Mouse (Mus musculus): ENCODE results near the gene Oprl1. TPM values are rescaled to one million over a fixed set of nuclear protein-coding genes. Genes with fewer than 3 reads are reported as not detected.
A peak's percentile ranks its signal among the peaks of the same experiment; 100 is the strongest.

Gene Oprl1
- polyA plus RNA-seq, 1 experiment from 2014 or later, result 0.89 TPM

GRCm38 (mm10) chr2:181675454-181675853, 39.4 kb upstream of the Oprl1 start:
- Histone ChIP-seq H3K36me3 (ENCODE audit: insufficient read depth) (no peaks in the 10 kb centered on the region), H3K4me1 (ENCODE audit: insufficient read depth) (0 out of 2 replicates have a peak, but pooled peaks cover 2% of the 10 kb centered on the region), H3K27me3 (ENCODE audit: insufficient read depth, low read length) (peaks cover 25% of the 10 kb centered on the region), H3K27ac (ENCODE audit: low read depth) (peak overlapping the region; percentile 61; the same call in 1 of the 2 replicates), H3K4me3 (ENCODE audit: low read depth, low read length) (peak overlapping the region; percentile 10; the same call in 1 of the 2 replicates), H3K9ac (peak overlapping the region; percentile 30; the same call in 1 of the 2 replicates), H3K9me3 (ENCODE audit: low read depth, low read length) (no peaks in the 10 kb centered on the region), H3K4me2 (peak overlapping the region; percentile 52)
- 0 out of 2 replicates have a peak, but pooled peaks have one; percentile 21 for TF ChIP-seq CTCF (IDR thresholded peaks at IDR 0.05; ENCODE audit: low read depth)
- DNase-seq (peak; percentile 77), ATAC-seq (ENCODE audit: insufficient read depth) (peak; percentile 38; the same call in 1 of the 2 replicates)
- WGBS, result 3% methylated on average over 14 of the region's 14 CpGs

- Histone ChIP-seq H3K27me3 (ENCODE audit: insufficient read depth, low read length) (peaks cover 15% of the 10 kb centered on the region), H3K4me2 (no peak overlapping the region), H3K9ac (no peak overlapping the region), H3K27ac (ENCODE audit: low read depth) (no peak overlapping the region; the same call in 1 of the 2 replicates), H3K9me3 (ENCODE audit: low read depth, low read length) (no peaks in the 10 kb centered on the region), H3K4me1 (ENCODE audit: insufficient read depth) (peaks cover 12% of the 10 kb centered on the region; the same call in 1 of the 2 replicates), H3K36me3 (ENCODE audit: insufficient read depth) (no peaks in the 10 kb centered on the region), H3K4me3 (ENCODE audit: low read depth, low read length) (no peak overlapping the region)
- DNase-seq (peak; percentile 75), ATAC-seq (ENCODE audit: insufficient read depth) (no peak)
- 47% methylated on average over 2 of the region's 2 CpGs for WGBS
- TF ChIP-seq CTCF (IDR thresholded peaks at IDR 0.05; ENCODE audit: low read depth), result peak; percentile 50
Observed at GRCm38 (mm10) chr2:181676424-181676823, 38.4 kb upstream of the Oprl1 start.

- Histone ChIP-seq H3K27me3 (ENCODE audit: insufficient read depth, low read length) (peaks cover 7% of the 10 kb centered on the region), H3K9ac (no peak overlapping the region), H3K4me3 (ENCODE audit: low read depth, low read length) (no peak overlapping the region), H3K4me1 (ENCODE audit: insufficient read depth) (peaks cover 12% of the 10 kb centered on the region; the same call in 1 of the 2 replicates), H3K27ac (ENCODE audit: low read depth) (peak overlapping the region; percentile 56; the same call in 1 of the 2 replicates), H3K36me3 (ENCODE audit: insufficient read depth) (no peaks in the 10 kb centered on the region), H3K9me3 (ENCODE audit: low read depth, low read length) (no peaks in the 10 kb centered on the region), H3K4me2 (no peak overlapping the region)
- ATAC-seq (ENCODE audit: insufficient read depth) (no peak), DNase-seq (peak; percentile 45)
- 56% methylated on average over 5 of the region's 5 CpGs for WGBS
- peak; percentile 31; the same call in 1 of the 2 replicates for TF ChIP-seq CTCF (IDR thresholded peaks at IDR 0.05; ENCODE audit: low read depth)
Observed at GRCm38 (mm10) chr2:181677096-181677754, 37.6 kb upstream of the Oprl1 start.

- no peak for DNase-seq
- 46% methylated on average over 3 of the region's 3 CpGs for WGBS
- H3K9ac ChIP-seq, result no peak overlapping the region
- no peak for TF ChIP-seq CTCF (IDR thresholded peaks at IDR 0.05; ENCODE audit: low read depth)
- H3K4me3 ChIP-seq (ENCODE audit: low read depth, low read length), result no peak overlapping the region
- no peak overlapping the region for H3K4me2 ChIP-seq
- no peak for ATAC-seq (ENCODE audit: insufficient read depth)
- no peaks in the 10 kb centered on the region for H3K9me3 ChIP-seq (ENCODE audit: low read depth, low read length)
- H3K36me3 ChIP-seq (ENCODE audit: insufficient read depth), result no peaks in the 10 kb centered on the region
- H3K27me3 ChIP-seq (ENCODE audit: insufficient read depth, low read length), result peaks cover 2% of the 10 kb centered on the region; the same call in 1 of the 2 replicates
- H3K27ac ChIP-seq (ENCODE audit: low read depth), result peak overlapping the region; percentile 56; the same call in 1 of the 2 replicates
- peaks cover 12% of the 10 kb centered on the region; the same call in 1 of the 2 replicates for H3K4me1 ChIP-seq (ENCODE audit: insufficient read depth)
Observed at GRCm38 (mm10) chr2:181677755-181678098, 37.1 kb upstream of the Oprl1 start.

- Histone ChIP-seq H3K27ac (ENCODE audit: low read depth) (no peak overlapping the region), H3K4me2 (no peak overlapping the region), H3K36me3 (ENCODE audit: insufficient read depth) (no peaks in the 10 kb centered on the region), H3K9ac (no peak overlapping the region), H3K27me3 (ENCODE audit: insufficient read depth, low read length) (no peaks in the 10 kb centered on the region), H3K4me1 (ENCODE audit: insufficient read depth) (peaks cover 12% of the 10 kb centered on the region; the same call in 1 of the 2 replicates), H3K9me3 (ENCODE audit: low read depth, low read length) (no peaks in the 10 kb centered on the region), H3K4me3 (ENCODE audit: low read depth, low read length) (no peak overlapping the region)
- WGBS, result 44% methylated on average over 1 of the region's 1 CpGs
- TF ChIP-seq CTCF (IDR thresholded peaks at IDR 0.05; ENCODE audit: low read depth), result peak; percentile 98
- peak; percentile 92 for DNase-seq
- ATAC-seq (ENCODE audit: insufficient read depth), result peak; percentile 68
Observed at GRCm38 (mm10) chr2:181678780-181679179, 36.0 kb upstream of the Oprl1 start.

GRCm38 (mm10) chr2:181679951-181680715, 34.7 kb upstream of the Oprl1 start, which contains the start of gene Tcea2:
Tcea2 (plus strand) TSS chr2:181680310.
- under 1% methylated on average over 69 of the region's 69 CpGs for WGBS
- H3K9ac ChIP-seq, result peak within 1 kb of the TSS; percentile 86
- H3K4me1 ChIP-seq (ENCODE audit: insufficient read depth), result peaks cover 12% of the 10 kb centered on the region; the same call in 1 of the 2 replicates
- DNase-seq (peak; percentile 86), ATAC-seq (ENCODE audit: insufficient read depth) (peak; percentile 52)
- TF ChIP-seq CTCF (IDR thresholded peaks at IDR 0.05; ENCODE audit: low read depth), result peak; percentile 56
- H3K9me3 ChIP-seq (ENCODE audit: low read depth, low read length), result no peaks in the 10 kb centered on the region
- no peaks in the 10 kb centered on the region for H3K27me3 ChIP-seq (ENCODE audit: insufficient read depth, low read length)
- peak within 1 kb of the TSS; percentile 72 for H3K4me3 ChIP-seq (ENCODE audit: low read depth, low read length)
- peak within 1 kb of the TSS; percentile 92 for H3K4me2 ChIP-seq
- no peaks in the 10 kb centered on the region for H3K36me3 ChIP-seq (ENCODE audit: insufficient read depth)
- H3K27ac ChIP-seq (ENCODE audit: low read depth), result peak within 1 kb of the TSS; percentile 28; the same call in 1 of the 2 replicates

Measured in lung, embryonic 14.5 days (tissue).